Comparison of ENCODE assay signal across 16 mouse cellular contexts in the genomic region with DNA sequence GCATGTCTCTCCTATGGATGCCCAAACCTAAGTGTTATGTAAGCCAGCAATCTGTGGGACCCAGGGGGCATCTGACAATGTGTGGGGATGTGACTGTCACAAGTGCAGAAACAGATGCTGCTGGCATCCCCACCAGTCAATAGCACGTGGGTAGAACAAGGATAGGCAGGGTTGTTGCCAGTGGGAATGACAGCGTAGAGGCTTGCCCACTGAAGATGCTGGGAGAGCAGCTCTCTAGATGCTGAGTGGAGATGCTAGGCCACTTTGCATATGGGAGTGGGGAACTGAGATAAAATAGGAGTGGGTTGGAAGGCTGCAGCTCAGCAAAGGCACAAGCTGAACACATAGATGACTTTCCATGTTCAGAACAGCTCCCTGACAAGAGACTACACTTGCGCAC. TPM values are rescaled to one million over a fixed set of nuclear protein-coding genes. Genes with fewer than 3 reads are reported as not detected.
A peak's percentile ranks its signal among the peaks of the same experiment; 100 is the strongest.
DNase-seq lines count a peak whose midpoint lies in the region; ATAC-seq and TF ChIP-seq lines count a peak whose summit lies in the region.
"Had no signal": no experiment of that assay in that cellular context is flagged by ENCODE, and none has a peak within 500 bp of the region (broad histone marks: within the 10 kb centered on the region; RNA-seq: fewer than 3 reads in every experiment).

No protein-coding gene starts in this region.

- WGBS in hindbrain, embryonic 14.5 days = 87% methylated on average over 3 of the region's 3 CpGs
- WGBS in hindbrain, embryonic 16.5 days = 86% methylated on average over 3 of the region's 3 CpGs
- WGBS in lung, postnatal 0 days = 92% methylated on average over 3 of the region's 3 CpGs

- no peak overlapping the region for H3K27ac ChIP-seq in hindbrain, embryonic 14.5 days
- no peak overlapping the region; the same call in 1 of the 2 replicates for H3K27ac ChIP-seq in hindbrain, embryonic 16.5 days (ENCODE audit: low read depth, low read length)
- no peak overlapping the region for H3K27ac ChIP-seq in lung, postnatal 0 days (ENCODE audit: low read length)
- H3K27ac ChIP-seq: heart, embryonic 15.5 days; kidney, embryonic 15.5 days; limb, embryonic 15.5 days; lung, embryonic 15.5 days had no signal

- TF ChIP-seq EP300 in lung, postnatal 0 days (IDR thresholded peaks at IDR 0.05) = no peak

- peak overlapping the region; percentile 3; the same call in 1 of the 2 replicates for H3K9ac ChIP-seq in hindbrain, embryonic 14.5 days
- no peak overlapping the region for H3K9ac ChIP-seq in hindbrain, embryonic 16.5 days (ENCODE audit: low read depth, low read length)
- H3K9ac ChIP-seq in lung, postnatal 0 days (replicated peaks; ENCODE audit: low read depth) = no peak overlapping the region
- H3K9ac ChIP-seq: heart, embryonic 15.5 days; kidney, embryonic 15.5 days; limb, embryonic 15.5 days; lung, embryonic 15.5 days had no signal

- H3K36me3 ChIP-seq in hindbrain, embryonic 14.5 days (replicated peaks; ENCODE audit: control insufficient read depth, insufficient read depth) = peaks cover 15% of the 10 kb centered on the region; the same call in 1 of the 2 replicates
- peaks cover 12% of the 10 kb centered on the region for H3K36me3 ChIP-seq in hindbrain, embryonic 16.5 days (ENCODE audit: control insufficient read depth, insufficient read depth, low read length)
- H3K36me3 ChIP-seq in lung, postnatal 0 days (ENCODE audit: insufficient read depth, low read length) = no peaks in the 10 kb centered on the region
- H3K36me3 ChIP-seq: heart, embryonic 15.5 days; kidney, embryonic 15.5 days; limb, embryonic 15.5 days; lung, embryonic 15.5 days had no signal

- no peak overlapping the region for H3K4me2 ChIP-seq in hindbrain, embryonic 14.5 days (replicated peaks)
- no peak overlapping the region for H3K4me2 ChIP-seq in hindbrain, embryonic 16.5 days (ENCODE audit: low read length)
- no peak overlapping the region for H3K4me2 ChIP-seq in lung, postnatal 0 days (replicated peaks; ENCODE audit: low read depth, low read length)
- H3K4me2 ChIP-seq: heart, embryonic 15.5 days; kidney, embryonic 15.5 days; limb, embryonic 15.5 days; lung, embryonic 15.5 days had no signal

- H3K4me3 ChIP-seq in hindbrain, embryonic 14.5 days (replicated peaks; ENCODE audit: low read length) = no peak overlapping the region
- no peak overlapping the region for H3K4me3 ChIP-seq in hindbrain, embryonic 16.5 days (ENCODE audit: low read length)
- H3K4me3 ChIP-seq in lung, postnatal 0 days (ENCODE audit: low read depth, low read length) = no peak overlapping the region
- H3K4me3 ChIP-seq: heart, embryonic 15.5 days; kidney, embryonic 15.5 days; limb, embryonic 15.5 days; lung, embryonic 15.5 days had no signal

- no peak for DNase-seq in hindbrain, embryonic 14.5 days (ENCODE audit: low spot score)
- DNase-seq in right cerebral cortex, adult 2 months (ENCODE audit: low spot score in 2 of 2) = peak; percentile 58 to 75
- DNase-seq in right cerebral cortex, postnatal 14 days = no peak
- DNase-seq in layer of hippocampus, adult 8-10 months (ENCODE audit: low spot score in 2 of 2) = peak; percentile 79 to 81
- no peak for DNase-seq in T-cell, adult 2 months (ENCODE audit: low spot score)
- no peak for DNase-seq in lung, postnatal 0 days (ENCODE audit: low spot score)
- DNase-seq: adrenal gland, postnatal 25 days; thymus, adult 2 months had no signal

- H3K4me1 ChIP-seq in hindbrain, embryonic 14.5 days (replicated peaks; ENCODE audit: control insufficient read depth, insufficient read depth, low read length) = peaks cover 13% of the 10 kb centered on the region
- peaks cover 8% of the 10 kb centered on the region for H3K4me1 ChIP-seq in hindbrain, embryonic 16.5 days (ENCODE audit: control insufficient read depth, insufficient read depth, low read depth, low read length)
- no peaks in the 10 kb centered on the region for H3K4me1 ChIP-seq in lung, postnatal 0 days (ENCODE audit: insufficient read depth, low read depth, low read length)

- H3K9me3 ChIP-seq in hindbrain, embryonic 14.5 days (ENCODE audit: control insufficient read depth, low read length) = no peaks in the 10 kb centered on the region
- no peaks in the 10 kb centered on the region for H3K9me3 ChIP-seq in hindbrain, embryonic 16.5 days (ENCODE audit: control insufficient read depth, low read length)
- H3K9me3 ChIP-seq in lung, postnatal 0 days (ENCODE audit: low read length) = no peaks in the 10 kb centered on the region
- H3K9me3 ChIP-seq: heart, embryonic 15.5 days; kidney, embryonic 15.5 days; limb, embryonic 15.5 days; lung, embryonic 15.5 days had no signal

- ATAC-seq in hindbrain, embryonic 14.5 days (ENCODE audit: low FRiP score) = no peak
- ATAC-seq in hindbrain, embryonic 16.5 days = no peak
- ATAC-seq in lung, postnatal 0 days = no peak
- ATAC-seq: inflammation-experienced regulatory T-cells, adult 6 months had no signal

- TF ChIP-seq CTCF in lung, postnatal 0 days (IDR thresholded peaks at IDR 0.05) = no peak

- no peaks in the 10 kb centered on the region for H3K27me3 ChIP-seq in hindbrain, embryonic 14.5 days (ENCODE audit: control insufficient read depth, insufficient read depth, low read length)
- no peaks in the 10 kb centered on the region for H3K27me3 ChIP-seq in hindbrain, embryonic 16.5 days (replicated peaks; ENCODE audit: control insufficient read depth, insufficient read depth, low read length)
- no peaks in the 10 kb centered on the region for H3K27me3 ChIP-seq in lung, postnatal 0 days (replicated peaks; ENCODE audit: insufficient read depth, low read length)
- H3K27me3 ChIP-seq: heart, embryonic 15.5 days; kidney, embryonic 15.5 days; limb, embryonic 15.5 days; lung, embryonic 15.5 days had no signal

RNA-seq across cellular contexts. Expression of gene Leng8, which starts 4.3 kb away (rescaled TPM):
- polyA plus RNA-seq in hindbrain, embryonic 14.5 days (2014; fragmentation: Nextera tagmentation; extraction: Ambion mirVana) = 65.3 and 66.7 TPM in 2 replicates
- 57.4 and 75.4 TPM in 2 replicates for polyA plus RNA-seq in hindbrain, embryonic 16.5 days (2015; fragmentation: Nextera tagmentation; extraction: Ambion mirVana)
- total RNA-seq in layer of hippocampus, adult 8-10 months (2022) = 100 to 1,000 TPM; 173 to 209 (median 190) TPM
- 28.0 and 29.6 TPM in 2 replicates for polyA plus RNA-seq in lung, postnatal 0 days (2015; fragmentation: Nextera tagmentation; extraction: Ambion mirVana)

RNA-seq across cellular contexts. Expression of gene Ttyh1, which starts 13.4 kb away (rescaled TPM):
- 148 and 151 TPM in 2 replicates for polyA plus RNA-seq in hindbrain, embryonic 14.5 days (2014; fragmentation: Nextera tagmentation; extraction: Ambion mirVana)
- 204 and 239 TPM in 2 replicates for polyA plus RNA-seq in hindbrain, embryonic 16.5 days (2015; fragmentation: Nextera tagmentation; extraction: Ambion mirVana)
- total RNA-seq in layer of hippocampus, adult 8-10 months (2022) = 100 to 1,000 TPM; 459 to 552 (median 528) TPM
- polyA plus RNA-seq in lung, postnatal 0 days (2015; fragmentation: Nextera tagmentation; extraction: Ambion mirVana) = 1.1 and 1.2 TPM in 2 replicates
- total RNA-seq: megakaryocyte, adult 5-6 weeks had no signal

RNA-seq across cellular contexts. Expression of gene Leng9, which starts 17.6 kb away (rescaled TPM):
- polyA plus RNA-seq in hindbrain, embryonic 14.5 days (2014; fragmentation: Nextera tagmentation; extraction: Ambion mirVana) = 3.1 and 3.7 TPM in 2 replicates
- polyA plus RNA-seq in hindbrain, embryonic 16.5 days (2015; fragmentation: Nextera tagmentation; extraction: Ambion mirVana) = 6.0 and 6.8 TPM in 2 replicates
- 1 to 10 TPM; 5.1 to 6.8 (median 5.7) TPM for total RNA-seq in layer of hippocampus, adult 8-10 months (2022)
- polyA plus RNA-seq in lung, postnatal 0 days (2015; fragmentation: Nextera tagmentation; extraction: Ambion mirVana) = 7.6 and 7.7 TPM in 2 replicates

RNA-seq across cellular contexts. Expression of gene Cdc42ep5, which starts 32.1 kb away (rescaled TPM):
- polyA plus RNA-seq in hindbrain, embryonic 14.5 days (2014; fragmentation: Nextera tagmentation; extraction: Ambion mirVana) = 7.0 and 7.2 TPM in 2 replicates
- polyA plus RNA-seq in hindbrain, embryonic 16.5 days (2015; fragmentation: Nextera tagmentation; extraction: Ambion mirVana) = 8.5 and 9.7 TPM in 2 replicates
- 1 to 10 TPM in 2 of 4 experiments, under 1 TPM in 1, not detected in 1; 0.89 to 1.3 (median 1.1) TPM for total RNA-seq in layer of hippocampus, adult 8-10 months (2022)
- 46.7 and 51.1 TPM in 2 replicates for polyA plus RNA-seq in lung, postnatal 0 days (2015; fragmentation: Nextera tagmentation; extraction: Ambion mirVana)
- total RNA-seq: megakaryocyte, adult 5-6 weeks; MEL had no signal
- polyA plus RNA-seq: inflammation-experienced regulatory T-cells, adult 6 months had no signal

Comparison
In these comparisons a context has a peak if more than half of its experiments do, and no peak if none do; other contexts are left out.
1. DNase-seq: peak in right cerebral cortex, adult 2 months (2 of 2) and layer of hippocampus, adult 8-10 months (2 of 2); none in hindbrain, embryonic 14.5 days (single experiment), right cerebral cortex, postnatal 14 days (single experiment), T-cell, adult 2 months (single experiment) and lung, postnatal 0 days (single experiment).
2. RNA of gene Ttyh1, which starts 13.4 kb away (polyA plus RNA-seq): 204 to 239 TPM in hindbrain, embryonic 16.5 days and 148 to 151 TPM in hindbrain, embryonic 14.5 days; 1.1 to 1.2 TPM in lung, postnatal 0 days; every median in the first group is over 10 times any median in the second.